Mouse (Mus musculus) heart, adult 2 months (tissue): ENCODE results near the gene Hk2.

Source experiments
- CTCF ChIP-seq: fragments of 200-600 bp; IDR thresholded peaks from 2 replicates; pipeline ENCODE4 v1.8.1; 2022; ENCODE audit warnings: antibody characterized with exemption, mild to moderate bottlenecking, moderate library complexity
- EP300 ChIP-seq: fragments of 200-500 bp; IDR thresholded peaks from 2 replicates; pipeline ENCODE4 v1.6.1; 2011; ENCODE audit warnings: low read depth, low read length, control low read depth; ENCODE audit not compliant: insufficient read depth
- POLR2A ChIP-seq: fragments of 200-500 bp; IDR thresholded peaks from 2 replicates; pipeline ENCODE4 v1.6.1; 2011; ENCODE audit warnings: mild to moderate bottlenecking, low read depth, low read length, control low read depth; ENCODE audit not compliant: insufficient read depth

GRCm38 (mm10) chr6:82807984-82808700, 33.9 kb upstream of the Hk2 start:
- TF ChIP-seq CTCF (no peak), POLR2A (no peak), EP300 (no peak)
